Mouse (Mus musculus): ENCODE results near the gene Cmtm4. TPM values are rescaled to one million over a fixed set of nuclear protein-coding genes. Genes with fewer than 3 reads are reported as not detected.

Cmtm4 gene
- 1 to 10 TPM; 3.3 to 4.2 TPM for total RNA-seq (2023)

GRCm38 (mm10) chr8:104395703-104396357 is at the start of gene Cmtm4:
Gene Cmtm4 (minus strand): TSS chr8:104395807.

DNA sequence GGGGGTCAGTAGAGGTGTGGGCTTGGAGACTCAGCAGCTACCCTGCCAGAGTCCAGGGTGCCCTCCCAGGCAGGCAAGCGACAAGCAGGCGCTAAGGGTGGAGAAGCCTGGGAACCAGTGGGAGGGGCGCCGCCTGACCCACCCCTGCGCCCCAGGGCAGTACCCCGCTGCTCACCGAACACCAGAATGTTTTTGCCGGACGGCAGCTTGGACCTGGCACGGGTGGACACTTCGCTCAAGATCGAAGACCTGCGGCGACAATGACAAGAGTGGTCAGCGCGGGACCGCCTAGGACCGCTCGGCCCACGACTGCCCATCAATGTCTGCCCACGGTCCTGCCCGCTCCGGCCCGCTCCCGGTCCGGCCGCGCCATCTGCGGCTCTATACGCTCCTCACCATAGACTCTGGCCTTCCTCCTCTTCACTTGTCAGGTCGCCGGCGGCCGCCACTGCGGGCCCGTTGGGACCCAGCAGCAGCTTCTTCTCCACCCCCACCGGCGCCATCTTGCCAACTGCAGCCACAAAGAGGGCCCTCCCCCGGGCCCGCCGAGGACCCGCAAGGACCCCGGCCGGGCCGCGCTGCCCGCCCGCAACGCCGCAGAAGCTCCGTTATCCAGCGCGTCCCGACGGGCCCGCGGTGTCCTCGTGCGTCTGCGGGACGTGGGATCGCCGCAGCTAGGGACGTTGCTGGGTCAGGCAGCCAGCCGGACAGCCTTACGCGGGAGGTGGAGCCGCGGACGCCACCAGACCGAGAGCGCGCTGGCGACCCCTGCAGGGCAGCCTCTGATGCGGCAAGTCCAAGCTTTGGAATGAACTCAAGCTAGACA is 46.9 kb upstream of the Cmtm4 start, which contains the start of gene Dync1li2:
Gene Dync1li2, minus strand, starts transcription at position 749 of the 826 bp plus-strand sequence.

DNA sequence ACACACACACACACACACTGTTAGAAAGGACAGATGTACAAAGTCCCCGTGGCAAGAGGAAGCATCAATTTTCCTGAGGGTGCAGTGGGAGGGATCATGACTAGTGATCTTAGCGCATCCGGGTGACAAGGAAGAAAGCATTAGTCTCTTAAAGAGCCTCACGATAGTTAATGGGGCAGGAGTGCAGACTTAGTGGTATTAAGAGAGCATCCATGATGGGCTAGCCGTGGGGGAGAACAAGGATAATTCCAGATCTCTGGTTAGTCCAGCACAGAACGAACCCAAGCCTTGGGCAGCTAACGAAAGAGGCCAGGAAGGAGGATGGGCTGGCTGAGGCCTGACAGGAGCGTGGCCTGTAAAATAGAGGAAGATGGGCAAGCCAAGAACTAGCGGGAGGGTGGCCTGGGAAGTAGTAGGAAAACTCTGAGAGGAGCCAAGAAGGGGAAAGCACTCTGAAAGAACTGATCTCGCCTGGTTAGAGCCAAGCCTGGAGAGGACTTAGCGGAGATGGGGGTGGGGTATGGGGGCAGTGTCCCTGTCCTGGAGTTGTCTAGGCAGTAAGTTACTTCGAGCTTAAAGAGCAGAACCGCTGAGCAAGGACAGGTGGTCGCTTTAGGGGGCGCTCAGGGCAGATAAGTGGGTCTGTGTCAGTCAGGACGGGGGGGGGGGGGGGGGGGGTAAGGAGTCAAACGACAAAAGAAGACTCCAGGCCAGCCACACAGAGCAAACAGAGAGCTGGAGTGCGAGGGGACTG is 56.2 kb downstream of the Cmtm4 start, which contains the start of gene Cmtm3:
Gene Cmtm3, plus strand, starts transcription at position 182 of the 754 bp plus-strand sequence.

GRCm38 (mm10) chr8:104321930-104322329 is 73.7 kb downstream of the Cmtm4 start, which contains the start of gene Cmtm2b:
Gene Cmtm2b (plus strand): TSS chr8:104322230.

DNA sequence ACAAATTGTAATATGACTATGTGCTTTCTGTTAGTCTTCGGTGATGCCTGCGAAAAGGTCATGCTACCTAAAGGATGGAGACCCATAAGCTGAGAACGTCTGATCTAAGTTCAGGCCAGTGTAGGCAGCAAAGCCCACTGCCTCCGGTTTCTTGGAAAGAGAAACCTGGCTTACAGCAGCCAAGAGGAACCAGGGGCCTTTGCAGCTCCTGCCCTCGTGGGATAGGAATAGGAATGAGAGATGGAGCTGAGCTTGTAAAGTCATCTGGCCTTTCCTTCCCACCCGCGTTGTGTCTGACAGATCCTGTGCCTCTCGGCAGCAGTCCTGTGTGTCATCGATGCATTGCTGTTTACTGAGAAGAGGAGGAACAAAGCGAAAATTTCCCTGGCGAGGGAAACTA is 74.3 kb downstream of the Cmtm4 start, which contains the start of gene Gm11020:
Gene Gm11020, plus strand, starts transcription at position 301 of the 400 bp plus-strand sequence.

DNA sequence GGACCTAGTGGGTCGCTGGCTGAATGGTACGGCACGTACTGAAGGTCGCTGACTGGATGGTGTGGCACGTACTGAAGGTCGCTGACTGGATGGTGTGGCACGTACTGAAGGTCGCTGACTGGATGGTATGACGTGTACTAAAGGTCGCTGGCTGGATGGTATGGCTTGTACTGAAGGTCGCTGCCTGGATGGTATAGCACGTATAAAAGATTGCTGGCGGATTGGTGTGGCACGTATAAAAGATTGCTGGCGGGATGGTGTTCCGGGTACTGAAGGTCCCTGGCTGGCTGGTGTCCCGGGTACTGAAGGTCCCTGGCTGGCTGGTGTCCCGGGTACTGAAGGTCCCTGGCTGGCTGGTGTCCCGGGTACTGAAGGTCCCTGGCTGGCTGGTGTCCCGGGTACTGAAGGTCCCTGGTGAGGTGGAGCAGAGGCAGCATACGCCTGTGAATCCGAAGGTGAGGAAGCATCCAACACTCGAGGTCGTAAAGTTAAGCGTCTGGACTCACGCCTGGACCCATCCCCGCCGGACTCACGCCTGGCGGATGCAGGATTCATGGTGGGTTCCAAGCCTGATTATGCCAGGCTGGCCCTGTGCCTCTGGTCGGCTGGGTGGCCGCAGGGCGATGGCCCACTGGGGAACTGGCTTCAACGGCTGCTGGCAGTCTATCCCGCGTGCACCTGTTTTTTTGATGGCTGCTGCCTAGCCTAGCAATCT is 86.0 kb downstream of the Cmtm4 start, which contains the start of the genes Gm45711 and Cmtm1:
Gene Gm45711, minus strand, starts transcription at position 641 of the 715 bp plus-strand sequence.
Gene Cmtm1, minus strand, starts transcription at position 705 of the 715 bp plus-strand sequence.

Other genes with a start within 250 kb of the Cmtm4 start
- not detected for gene Bean1, start 225.4 kb downstream of the Cmtm4 start, total RNA-seq (2023)
- gene Tk2, start 147.2 kb downstream of the Cmtm4 start, total RNA-seq (2023) = 10 to 100 TPM; 55.4 to 56.7 TPM
- 10 to 100 TPM; 52.9 to 58.0 TPM for gene Cklf, start 144.9 kb downstream of the Cmtm4 start, total RNA-seq (2023)
- gene Cmtm2a, start 102.6 kb downstream of the Cmtm4 start, total RNA-seq (2023) = not detected
- gene Gm45711, start 85.7 kb downstream of the Cmtm4 start, total RNA-seq (2023) = not detected
- gene Cmtm1, start 85.7 kb downstream of the Cmtm4 start, total RNA-seq (2023) = not detected
- not detected for gene Gm11020, start 74.2 kb downstream of the Cmtm4 start, total RNA-seq (2023)
- gene Cmtm2b, start 73.6 kb downstream of the Cmtm4 start, total RNA-seq (2023) = not detected
- gene Cmtm3, start 56.4 kb downstream of the Cmtm4 start, total RNA-seq (2023) = 10 to 100 TPM; 11.5 to 13.9 TPM
- 10 to 100 TPM; 78.1 to 79.6 TPM for gene Dync1li2, start 47.2 kb upstream of the Cmtm4 start, total RNA-seq (2023)
- gene Terb1, start 114.1 kb upstream of the Cmtm4 start, total RNA-seq (2023) = under 1 TPM in 1 of 2 experiments, not detected in 1; 0.26 TPM
- gene Nae1, start 138.8 kb upstream of the Cmtm4 start, total RNA-seq (2023) = 10 to 100 TPM; 43.6 to 51.3 TPM
- gene Car7, start 138.9 kb upstream of the Cmtm4 start, total RNA-seq (2023) = 1 to 10 TPM; 2.5 to 3.0 TPM
- gene Pdp2, start 195.6 kb upstream of the Cmtm4 start, total RNA-seq (2023) = 10 to 100 TPM; 10.2 to 13.8 TPM
- 1 to 10 TPM in 1 of 2 experiments, not detected in 1; 1.2 TPM for gene Cdh16, start 228.6 kb upstream of the Cmtm4 start, total RNA-seq (2023)
- gene Rrad, start 235.5 kb upstream of the Cmtm4 start, total RNA-seq (2023) = 10 to 100 TPM; 25.7 to 27.6 TPM
- 10 to 100 TPM; 33.4 to 43.1 TPM for gene Ciao2b, start 246.2 kb upstream of the Cmtm4 start, total RNA-seq (2023)